Mouse (Mus musculus) ES-Bruce4 (cell line): ENCODE measurements at regions not wholly inside any gene's neighbourhood (a gene's known extent, or its start where the extent isn't known, plus 50 kb on each side); places are given as distances from the start of the nearest gene placed in this dataset.

ENCODE experiments used
- H3K27ac ChIP-seq: 2 replicates; pipeline ENCODE4 v1.5.1; 2012; ENCODE audit warnings: low read length, inconsistent platforms; ENCODE audit not compliant: insufficient read depth
- H3K27me3 ChIP-seq: 2 replicates; pipeline ENCODE4 v1.6.1; 2012; ENCODE audit warnings: mild to moderate bottlenecking, low read length, inconsistent platforms; ENCODE audit not compliant: control insufficient read depth, poor library complexity, insufficient read depth, severe bottlenecking
- H3K36me3 ChIP-seq: 2 replicates; pipeline ENCODE4 v1.6.1; 2012; ENCODE audit warnings: inconsistent platforms, mild to moderate bottlenecking, low read length, moderate library complexity; ENCODE audit not compliant: control insufficient read depth, poor library complexity, insufficient read depth, severe bottlenecking
- H3K4me1 ChIP-seq: one replicate; pipeline ENCODE4 v1.8.1; 2011; ENCODE audit warnings: low read length; ENCODE audit not compliant: control insufficient read depth, insufficient read depth
- H3K4me3 ChIP-seq: 2 replicates; pipeline ENCODE4 v1.5.1; 2011; ENCODE audit warnings: low read depth, mild to moderate bottlenecking, low read length
- H3K9ac ChIP-seq: 2 replicates; pipeline ENCODE4 v1.6.1; 2012; ENCODE audit warnings: low read depth, mild to moderate bottlenecking, inconsistent platforms; ENCODE audit not compliant: poor library complexity, severe bottlenecking
- H3K9me3 ChIP-seq: replicated peaks from 2 replicates; pipeline ENCODE4 v1.6.1; 2012; ENCODE audit warnings: mild to moderate bottlenecking, low read length, inconsistent platforms; ENCODE audit not compliant: control insufficient read depth, poor library complexity, insufficient read depth, severe bottlenecking
- CTCF ChIP-seq: IDR thresholded peaks from one replicate; pipeline ENCODE4 v1.8.1; 2011; ENCODE audit warnings: low read depth, low read length
- EP300 ChIP-seq: IDR thresholded peaks from 2 replicates; pipeline ENCODE4 v1.6.1; 2011; ENCODE audit warnings: low read depth, low read length; ENCODE audit not compliant: insufficient read depth
- POLR2A ChIP-seq: IDR thresholded peaks from one replicate; pipeline ENCODE4 v1.8.1; 2011; ENCODE audit warnings: low read length; ENCODE audit not compliant: insufficient read depth

DNA sequence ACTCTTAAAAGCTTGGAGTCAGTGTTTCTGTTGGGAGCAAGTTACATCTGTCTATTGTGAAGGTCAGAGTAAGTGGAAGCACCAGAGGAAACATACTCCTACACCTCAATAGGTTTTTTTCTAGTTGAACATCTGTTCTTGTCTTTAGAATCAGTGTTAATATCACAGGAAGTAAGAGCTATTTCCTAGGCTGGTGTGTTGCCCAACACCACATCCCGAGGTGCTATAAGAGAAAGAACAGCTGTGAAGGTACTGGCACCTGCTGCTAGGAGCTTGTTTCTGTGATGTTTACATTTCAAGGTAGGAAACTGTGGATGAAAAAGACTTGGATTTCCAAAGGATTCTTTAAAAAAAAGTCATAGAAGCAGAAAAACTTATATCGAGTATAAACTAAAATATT is 105.1 kb downstream of the Trim52 start:
- no peak for TF ChIP-seq POLR2A
- TF ChIP-seq EP300, result no peak
- no peak for TF ChIP-seq CTCF
- no peak overlapping the region for H3K4me3 ChIP-seq
- H3K27me3 ChIP-seq, result no peaks in the 10 kb centered on the region
- no peak overlapping the region for H3K9ac ChIP-seq
- no peak overlapping the region for H3K27ac ChIP-seq
- no peaks in the 10 kb centered on the region for H3K4me1 ChIP-seq
- no peaks in the 10 kb centered on the region for H3K36me3 ChIP-seq
- no peaks in the 10 kb centered on the region for H3K9me3 ChIP-seq

DNA sequence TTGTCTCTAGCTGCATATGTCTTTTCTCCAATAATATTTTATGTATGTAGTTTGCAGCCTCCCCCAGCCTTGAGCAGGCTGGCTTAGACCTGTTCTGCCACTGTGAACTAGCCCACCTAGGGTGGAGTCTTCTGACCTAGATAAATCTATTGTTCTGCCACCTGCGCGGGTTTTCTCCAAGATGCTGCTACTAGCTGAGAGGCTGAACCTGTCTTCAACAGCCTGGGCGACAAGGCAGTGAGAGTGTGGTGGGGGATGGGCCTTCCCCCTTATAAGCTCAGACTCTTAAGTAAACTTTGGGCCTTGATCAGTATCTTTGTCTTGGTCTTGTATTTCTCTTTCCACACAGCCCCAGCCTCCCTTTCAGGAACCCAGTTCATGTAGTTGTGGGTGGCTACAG is 111.7 kb downstream of the Trim52 start:
- Histone ChIP-seq H3K4me3 (no peak overlapping the region), H3K9me3 (no peaks in the 10 kb centered on the region; the same call in 1 of the 2 replicates), H3K27ac (no peak overlapping the region), H3K4me1 (no peaks in the 10 kb centered on the region), H3K36me3 (no peaks in the 10 kb centered on the region), H3K9ac (no peak overlapping the region), H3K27me3 (no peaks in the 10 kb centered on the region)
- TF ChIP-seq CTCF (no peak), EP300 (no peak), POLR2A (no peak)

DNA sequence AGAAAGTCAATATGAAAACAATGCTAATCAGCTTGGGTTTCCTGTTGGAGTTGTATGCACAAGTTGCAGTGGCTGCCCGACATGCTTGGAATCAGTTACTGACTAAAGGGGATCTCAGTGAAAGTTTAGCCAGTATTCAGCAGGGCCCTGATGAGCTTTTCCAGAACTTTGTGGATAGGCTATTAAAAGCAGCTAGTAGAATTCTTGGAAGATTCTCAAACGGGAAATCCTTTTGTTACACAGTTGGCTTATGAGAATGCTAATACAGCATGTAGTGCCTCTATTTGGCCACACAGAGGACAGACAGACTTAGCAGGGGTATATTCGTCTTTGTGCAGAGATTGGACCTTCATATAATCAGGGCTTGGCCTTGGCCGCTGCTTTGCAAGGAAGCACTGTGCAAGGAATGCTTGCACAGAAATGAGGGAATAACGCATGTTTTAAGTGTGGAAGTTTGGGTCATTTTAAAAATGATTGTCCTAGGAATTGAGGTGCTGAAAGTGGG is 113.3 kb downstream of the Trim52 start:
- H3K4me1 ChIP-seq, result no peaks in the 10 kb centered on the region
- H3K27me3 ChIP-seq, result no peaks in the 10 kb centered on the region
- no peak overlapping the region for H3K4me3 ChIP-seq
- no peaks in the 10 kb centered on the region; the same call in 1 of the 2 replicates for H3K9me3 ChIP-seq
- H3K9ac ChIP-seq, result no peak overlapping the region
- no peak for TF ChIP-seq CTCF
- no peak for TF ChIP-seq EP300
- no peak for TF ChIP-seq POLR2A
- no peaks in the 10 kb centered on the region for H3K36me3 ChIP-seq
- H3K27ac ChIP-seq, result no peak overlapping the region

DNA sequence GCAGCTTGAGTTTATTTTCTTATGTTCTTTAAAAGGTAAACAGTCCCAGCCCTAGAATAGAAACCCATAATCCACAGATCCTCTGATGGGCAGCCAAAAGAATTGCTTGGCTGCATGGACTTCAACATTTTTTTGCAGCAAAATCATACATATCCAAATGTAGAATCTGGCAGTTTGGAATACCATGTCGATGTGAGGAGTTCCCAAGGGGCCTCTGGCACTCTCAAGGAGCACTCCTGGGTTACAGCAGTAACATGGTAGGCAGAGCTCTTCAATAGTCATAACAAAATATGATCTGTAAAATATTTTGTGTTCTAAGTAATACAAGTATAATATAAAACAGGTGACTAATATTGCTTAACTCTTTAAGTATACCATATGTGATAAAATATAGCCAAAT is 119.4 kb downstream of the Trim52 start:
- Histone ChIP-seq H3K27me3 (no peaks in the 10 kb centered on the region), H3K27ac (no peak overlapping the region), H3K9ac (no peak overlapping the region), H3K4me1 (no peaks in the 10 kb centered on the region), H3K9me3 (no peaks in the 10 kb centered on the region), H3K36me3 (no peaks in the 10 kb centered on the region), H3K4me3 (no peak overlapping the region)
- TF ChIP-seq EP300 (no peak), POLR2A (no peak), CTCF (no peak)

DNA sequence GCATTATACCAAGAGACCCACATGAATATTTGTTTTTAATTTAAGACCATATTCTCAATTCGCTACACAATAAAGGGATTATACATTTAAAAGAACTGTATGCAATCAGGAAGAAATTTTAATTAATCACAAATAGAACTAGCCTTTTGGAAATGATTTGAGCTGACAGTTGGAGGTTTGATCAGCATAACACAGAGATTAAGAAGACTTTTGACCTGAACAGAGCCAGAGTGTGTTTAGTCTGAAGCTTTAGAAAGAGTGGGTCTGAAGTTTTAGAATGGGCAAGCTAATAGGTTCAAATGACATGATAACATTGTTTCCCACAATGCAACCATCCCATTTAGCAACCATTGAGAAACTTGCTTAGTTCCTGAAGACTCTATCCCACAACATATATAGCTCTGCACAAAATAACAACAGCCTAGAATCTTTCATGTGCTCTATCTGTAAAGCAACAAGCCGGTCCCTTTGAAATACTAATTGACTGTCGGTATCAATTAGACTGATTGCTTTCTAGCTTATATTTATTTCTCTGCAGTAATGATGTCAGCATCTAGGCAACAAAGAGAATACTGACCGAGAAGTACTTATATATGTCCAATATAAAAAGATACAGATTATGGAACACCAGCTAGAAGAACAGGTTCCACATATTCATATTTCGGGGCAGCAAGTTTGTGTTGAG is 135.9 kb downstream of the Trim52 start:
- Histone ChIP-seq H3K4me3 (no peak overlapping the region), H3K9me3 (no peaks in the 10 kb centered on the region), H3K36me3 (no peaks in the 10 kb centered on the region), H3K9ac (no peak overlapping the region), H3K27ac (no peak overlapping the region), H3K4me1 (no peaks in the 10 kb centered on the region), H3K27me3 (no peaks in the 10 kb centered on the region)
- no peak for TF ChIP-seq CTCF

DNA sequence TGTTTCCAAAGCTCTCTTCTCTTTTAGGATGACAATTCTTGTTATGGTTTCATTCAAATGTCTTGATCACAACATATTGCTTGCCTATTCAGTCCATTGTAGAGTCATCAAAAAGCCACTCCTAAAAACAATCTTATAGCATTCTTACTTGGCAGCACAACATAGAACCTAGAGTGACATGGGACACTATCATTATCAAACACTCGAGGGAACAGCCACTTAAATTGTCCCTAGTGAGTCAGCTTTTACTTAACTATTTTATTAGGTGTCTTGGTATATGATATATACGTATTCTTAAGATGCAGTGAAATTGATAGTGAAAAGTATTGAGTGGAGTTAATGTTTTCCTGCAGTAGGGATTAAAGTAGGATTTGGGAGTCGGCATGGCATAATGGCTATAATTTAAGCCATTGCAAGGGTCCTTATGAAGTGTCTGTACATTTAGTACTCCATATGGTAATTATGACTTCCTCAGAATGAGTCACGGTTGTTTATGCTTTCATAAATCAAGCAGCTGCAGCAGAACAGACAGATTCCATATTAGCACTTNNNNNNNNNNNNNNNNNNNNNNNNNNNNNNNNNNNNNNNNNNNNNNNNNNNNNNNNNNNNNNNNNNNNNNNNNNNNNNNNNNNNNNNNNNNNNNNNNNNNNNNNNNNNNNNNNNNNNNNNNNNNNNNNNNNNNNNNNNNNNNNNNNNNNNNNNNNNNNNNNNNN is 153.6 kb downstream of the Trim52 start:
- TF ChIP-seq EP300 (no peak), CTCF (no peak), POLR2A (no peak)
- H3K9me3 ChIP-seq, result no peaks in the 10 kb centered on the region
- no peaks in the 10 kb centered on the region for H3K4me1 ChIP-seq
- H3K36me3 ChIP-seq, result no peaks in the 10 kb centered on the region
- no peak overlapping the region for H3K9ac ChIP-seq
- no peaks in the 10 kb centered on the region for H3K27me3 ChIP-seq
- no peak overlapping the region for H3K4me3 ChIP-seq
- H3K27ac ChIP-seq, result no peak overlapping the region
